Mouse (Mus musculus) embryonic stem cell, embryonic (primary cell): ENCODE data around the gene Trp73.

Experiments
- CTCF ChIA-PET, 4 experiments: fragments of 300-600 bp in 2 of 4; fragments of 350-600 bp in 2 of 4; sonication (Branson Sonifier 250); formaldehyde crosslinking; loops; one replicate each; lab custom pipeline; 2022; ENCODE audit warnings: inconsistent platforms in 2 of 4; lab: Charles Lee
- POLR2A ChIA-PET, 4 experiments: fragments of 300-600 bp in 2 of 4; fragments of 350-600 bp in 2 of 4; sonication (Branson Sonifier 250); formaldehyde crosslinking; loops; one replicate each; lab custom pipeline; 2022; ENCODE audit warnings: antibody characterized with exemption in 4 of 4, inconsistent platforms in 1 of 4; lab: Charles Lee

Trp73 gene

DNA sequence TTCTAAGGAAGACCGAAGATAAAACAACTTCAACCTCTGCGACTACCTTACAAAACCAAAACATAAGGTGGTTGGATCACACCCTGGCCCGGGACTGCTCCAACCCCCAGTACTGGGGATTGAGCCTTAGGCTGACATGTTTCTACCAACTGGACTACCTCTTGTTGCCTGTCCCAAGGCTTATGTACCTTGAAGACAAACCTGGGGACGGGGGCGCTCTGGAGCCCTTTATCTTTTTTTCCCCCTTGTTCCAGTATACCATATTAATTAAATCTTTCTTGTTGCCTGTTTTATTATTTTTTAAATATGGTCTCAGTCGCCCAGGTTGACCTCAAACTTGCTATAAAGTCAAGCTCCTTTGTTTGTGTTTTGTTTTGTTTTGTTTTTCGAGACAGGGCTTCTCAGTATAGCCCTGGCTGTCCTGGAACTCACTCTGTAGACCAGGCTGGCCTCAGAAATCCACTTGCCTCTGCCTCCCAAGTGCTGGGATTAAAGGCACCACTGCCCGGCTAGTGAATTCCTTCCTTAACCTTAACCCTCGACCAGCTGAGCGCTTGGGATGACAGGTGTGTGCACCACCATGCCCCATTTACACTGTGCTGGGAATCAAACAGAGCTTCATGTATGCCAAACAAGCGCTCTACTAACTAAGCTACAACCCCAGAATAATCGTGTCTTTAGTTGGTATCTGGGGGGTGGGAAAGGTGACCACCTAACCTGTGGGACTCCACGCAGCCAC, 128.9 kb downstream of the Trp73 start:
- ChIA-PET CTCF (interaction anchor here in 3 of 4 experiments (0.8 to 1.9 kb wide), 11 partner anchors 8 to 318 kb away, joined by 3 to 8 read pairs (median 4); partner anchors contain the start of gene Smim1 (in 2 of the 3)), POLR2A (interaction anchor here (0.6 to 3.5 kb wide), 26 partner anchors 9 to 412 kb away, joined by 3 to 14 read pairs (median 4); partner anchors contain the start of genes Cep104 (in 3 of the 4), Dffb (in 3 of the 4), A430005L14Rik (in 2 of the 4) and Smim1 (in 2 of the 4))

DNA sequence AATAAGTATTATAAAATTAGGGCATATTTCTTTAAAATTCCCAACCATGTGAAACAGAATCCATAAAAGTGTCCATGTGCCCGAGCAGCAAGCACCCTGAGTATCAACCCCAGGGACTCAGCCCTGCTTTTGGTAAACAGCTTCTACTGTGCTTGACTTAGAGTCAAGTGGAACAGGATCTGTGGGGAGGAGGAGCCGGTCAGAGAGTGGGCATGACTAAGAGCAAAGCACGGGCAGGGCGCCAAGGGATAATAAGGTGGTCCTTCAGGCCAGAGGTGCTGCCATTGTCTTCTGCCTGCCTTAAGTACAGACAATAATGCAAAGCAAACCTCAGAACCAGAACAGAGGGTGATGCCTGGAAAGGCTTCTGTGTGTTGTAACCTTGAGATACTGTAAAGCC, 132.2 kb downstream of the Trp73 start:
- POLR2A ChIA-PET, result no interaction called here
- CTCF ChIA-PET, result no interaction called here

DNA sequence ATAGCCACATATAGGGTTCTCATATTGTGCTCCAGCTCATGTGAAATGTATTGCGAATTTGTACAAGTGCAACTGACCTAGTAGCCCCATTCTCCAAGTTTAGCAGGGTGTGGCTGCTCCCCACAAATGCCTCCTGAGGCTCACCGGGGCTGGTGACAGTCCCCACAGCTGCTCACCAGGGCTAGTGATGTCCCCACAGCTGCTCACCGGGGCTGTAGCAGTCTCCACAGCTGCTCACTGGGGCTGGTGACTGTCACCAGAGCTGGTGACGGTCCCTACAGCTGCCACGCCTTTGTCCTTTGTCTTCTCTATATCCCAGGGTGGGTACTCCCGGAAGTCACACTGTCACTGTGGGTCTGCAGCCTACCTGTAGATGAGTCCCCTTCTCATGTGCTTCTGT, 133.7 kb downstream of the Trp73 start:
- CTCF ChIA-PET, result interaction anchor here in 3 of 4 experiments (0.6 to 1.2 kb wide), 3 partner anchors 13 to 177 kb away, joined by 3 read pairs; no protein-coding TSS in a partner anchor
- POLR2A ChIA-PET, result interaction anchor here in 1 of 4 experiments (0.9 kb wide), 1 partner anchor 14 kb away, joined by 3 read pairs; no protein-coding TSS in a partner anchor
